Mouse (Mus musculus): Measurements from ENCODE around the gene Mrpl49. TPM values are rescaled to one million over a fixed set of nuclear protein-coding genes. Genes with fewer than 3 reads are reported as not detected.

Mrpl49 gene
- polyA plus RNA-seq, 1 experiment, result 11.0 TPM

DNA sequence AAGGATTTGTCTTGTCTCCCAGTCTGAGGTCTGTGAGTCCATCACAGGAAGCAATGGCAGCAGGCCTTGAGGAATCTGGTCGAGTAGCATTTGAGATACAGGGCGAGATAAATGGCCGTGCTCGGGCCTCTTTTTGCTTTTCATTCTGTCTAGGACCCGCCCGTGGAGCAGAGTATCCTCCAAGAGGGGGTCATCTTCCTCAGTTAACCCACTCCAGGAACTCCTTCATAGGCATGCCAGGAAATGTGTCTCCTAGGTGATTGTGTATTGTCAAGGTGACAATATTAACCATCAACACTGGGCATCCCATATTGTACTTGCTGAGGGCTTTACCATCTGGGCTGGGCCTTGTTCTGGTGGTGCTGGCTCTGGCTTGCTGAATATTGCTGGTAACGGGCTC, 36.5 kb upstream of the Mrpl49 start, which contains the start of gene AC131692.1:
AC131692.1 (plus strand) TSS at position 301 of the 400 bp plus-strand sequence.
- TF ChIP-seq POLR2A (IDR thresholded peaks at IDR 0.05; ENCODE audit: low read depth, low read length) (no peak), CTCF (IDR thresholded peaks at IDR 0.05; ENCODE audit: extremely low read depth, insufficient read depth, insufficient read length, insufficient replicate concordance) (no peak)
- 95% methylated on average over 7 of the region's 7 CpGs for WGBS
- Histone ChIP-seq H3K4me3 (ENCODE audit: extremely low read depth, insufficient read depth, insufficient read length) (no peak within 1 kb of the TSS), H3K27ac (ENCODE audit: insufficient read depth, low read length) (no peak within 1 kb of the TSS), H3K36me3 (ENCODE audit: control insufficient read depth, insufficient read depth, low read length) (no peaks in the 10 kb centered on the region), H3K27me3 (ENCODE audit: control insufficient read depth, insufficient read depth, low read length) (no peaks in the 10 kb centered on the region), H3K4me1 (ENCODE audit: control insufficient read depth, insufficient read depth, insufficient read length) (no peaks in the 10 kb centered on the region)
- no peak for DNase-seq (ENCODE audit: low read depth in 1 of 2, low spot score in 2 of 2)

DNA sequence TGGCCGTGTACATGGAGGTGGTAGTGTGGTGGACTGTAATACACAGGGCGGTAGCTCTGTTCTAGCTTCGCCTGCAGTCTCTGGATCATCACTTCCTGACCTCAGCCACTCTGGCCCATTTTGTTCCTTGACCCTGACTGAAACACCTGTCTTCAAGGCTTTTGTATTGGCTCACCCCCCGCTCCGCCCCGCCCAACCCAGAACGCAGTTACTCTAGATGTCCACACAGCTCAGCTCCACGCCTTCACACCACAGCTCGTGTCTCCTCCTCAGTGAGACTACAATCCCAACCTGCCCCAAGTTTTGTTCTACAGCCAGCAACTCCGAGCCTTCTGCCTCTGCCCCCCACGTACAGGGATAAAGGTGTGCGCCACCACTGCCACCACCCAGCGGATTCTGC, 31.3 kb upstream of the Mrpl49 start:
- H3K36me3 ChIP-seq (ENCODE audit: control insufficient read depth, insufficient read depth, low read length), result no peaks in the 10 kb centered on the region
- WGBS, result 96% methylated on average over 13 of the region's 13 CpGs
- no peak overlapping the region for H3K4me3 ChIP-seq (ENCODE audit: extremely low read depth, insufficient read depth, insufficient read length)
- no peaks in the 10 kb centered on the region for H3K27me3 ChIP-seq (ENCODE audit: control insufficient read depth, insufficient read depth, low read length)
- no peak for TF ChIP-seq POLR2A (IDR thresholded peaks at IDR 0.05; ENCODE audit: low read depth, low read length)
- TF ChIP-seq CTCF (IDR thresholded peaks at IDR 0.05; ENCODE audit: extremely low read depth, insufficient read depth, insufficient read length, insufficient replicate concordance), result no peak
- H3K27ac ChIP-seq (ENCODE audit: insufficient read depth, low read length), result no peak overlapping the region
- DNase-seq (ENCODE audit: low read depth in 1 of 2, low spot score in 2 of 2), result no peak
- peaks cover 3% of the 10 kb centered on the region; the same call in 1 of the 2 replicates for H3K4me1 ChIP-seq (ENCODE audit: control insufficient read depth, insufficient read depth, insufficient read length)

DNA sequence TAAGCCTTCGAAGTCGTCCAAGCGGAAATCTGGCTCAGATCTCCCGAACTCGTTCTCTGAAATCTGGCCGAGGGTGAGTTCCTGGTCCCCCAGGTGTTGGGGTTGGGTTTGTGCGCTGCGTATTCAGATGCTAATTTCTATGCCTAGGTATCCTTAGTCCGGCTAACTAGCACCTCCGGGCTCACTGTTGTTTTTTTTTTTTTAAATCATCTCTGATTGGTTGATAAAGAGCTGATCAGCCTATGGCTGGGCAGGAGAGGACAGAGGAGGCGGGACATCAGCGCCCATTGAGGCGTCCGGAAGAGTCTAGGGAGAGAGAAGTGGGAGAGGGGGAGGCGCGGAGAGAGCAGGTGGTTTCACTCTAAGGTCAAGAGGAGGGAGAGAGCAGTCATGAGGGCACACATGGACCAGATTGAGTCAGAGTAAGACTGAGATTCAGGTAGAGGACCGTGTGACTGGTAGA, 27.9 kb upstream of the Mrpl49 start:
- WGBS, result under 1% methylated on average over 17 of the region's 17 CpGs
- no peak overlapping the region for H3K27ac ChIP-seq (ENCODE audit: insufficient read depth, low read length)
- peaks cover 14% of the 10 kb centered on the region for H3K36me3 ChIP-seq (ENCODE audit: control insufficient read depth, insufficient read depth, low read length)
- peak overlapping the region; percentile 62 for H3K4me3 ChIP-seq (ENCODE audit: extremely low read depth, insufficient read depth, insufficient read length)
- peak in 1 of 2 experiments; percentile 62 for DNase-seq (ENCODE audit: low read depth in 1 of 2, low spot score in 2 of 2)
- peaks cover 4% of the 10 kb centered on the region; the same call in 1 of the 2 replicates for H3K4me1 ChIP-seq (ENCODE audit: control insufficient read depth, insufficient read depth, insufficient read length)
- H3K27me3 ChIP-seq (ENCODE audit: control insufficient read depth, insufficient read depth, low read length), result no peaks in the 10 kb centered on the region
- TF ChIP-seq CTCF (IDR thresholded peaks at IDR 0.05; ENCODE audit: extremely low read depth, insufficient read depth, insufficient read length, insufficient replicate concordance) (no peak), POLR2A (IDR thresholded peaks at IDR 0.05; ENCODE audit: low read depth, low read length) (no peak)

DNA sequence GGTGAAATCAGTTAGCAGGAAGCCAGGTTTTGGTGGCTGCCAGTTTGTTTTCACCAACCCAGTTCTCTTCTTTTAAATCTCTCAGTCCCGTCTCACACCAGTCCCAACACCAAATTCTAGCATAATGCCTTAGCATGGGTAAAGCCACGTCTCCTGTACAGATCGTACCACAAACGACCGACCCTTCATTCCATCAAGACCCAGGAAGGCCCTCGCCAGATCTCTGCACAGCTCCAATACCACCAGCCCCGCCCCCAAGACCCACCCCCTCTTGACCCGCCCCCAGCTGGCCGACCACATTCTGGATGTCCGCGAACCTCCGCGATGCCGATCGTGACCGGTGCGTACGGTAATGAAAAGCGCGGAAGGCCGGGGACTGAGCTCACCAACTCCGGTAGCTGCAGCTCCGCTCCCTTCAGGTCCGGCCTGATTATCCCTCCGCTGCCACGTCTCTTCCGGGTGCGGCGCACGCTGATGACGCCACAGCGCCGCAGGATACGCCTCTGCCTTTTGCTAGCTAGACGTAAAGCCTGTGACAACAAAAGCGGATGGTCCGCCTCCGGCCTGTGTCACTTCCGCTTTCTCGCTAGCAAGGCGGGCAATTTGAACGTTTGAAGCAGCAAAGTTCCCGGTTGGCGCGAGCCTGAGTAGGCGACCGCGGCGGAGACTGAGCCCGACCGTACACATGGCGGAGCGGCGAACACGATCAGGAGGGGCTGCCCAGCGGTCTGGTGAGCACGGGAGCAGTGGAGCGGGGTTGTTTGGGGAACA, 27.1 kb upstream of the Mrpl49 start, which contains the start of the genes Zfpl1 and Cdca5:
Zfpl1 (minus strand) TSS at position 479 of the 771 bp plus-strand sequence.
Cdca5 (plus strand) TSS at position 506 of the 771 bp plus-strand sequence.
- H3K36me3 ChIP-seq (ENCODE audit: control insufficient read depth, insufficient read depth, low read length), result peaks cover 16% of the 10 kb centered on the region
- H3K4me1 ChIP-seq (ENCODE audit: control insufficient read depth, insufficient read depth, insufficient read length), result peaks cover 4% of the 10 kb centered on the region; the same call in 1 of the 2 replicates
- peak within 1 kb of the TSS; percentile 53; the same call in 1 of the 2 replicates for H3K27ac ChIP-seq (ENCODE audit: insufficient read depth, low read length)
- DNase-seq (ENCODE audit: low read depth in 1 of 2, low spot score in 2 of 2), result peak; percentile 93 to 96
- H3K27me3 ChIP-seq (ENCODE audit: control insufficient read depth, insufficient read depth, low read length), result no peaks in the 10 kb centered on the region
- H3K4me3 ChIP-seq (ENCODE audit: extremely low read depth, insufficient read depth, insufficient read length), result peak within 1 kb of the TSS; percentile 77
- peak; percentile 43; the same call in 1 of the 2 replicates for TF ChIP-seq POLR2A (IDR thresholded peaks at IDR 0.05; ENCODE audit: low read depth, low read length)
- no peak for TF ChIP-seq CTCF (IDR thresholded peaks at IDR 0.05; ENCODE audit: extremely low read depth, insufficient read depth, insufficient read length, insufficient replicate concordance)
- under 1% methylated on average over 58 of the region's 58 CpGs for WGBS

DNA sequence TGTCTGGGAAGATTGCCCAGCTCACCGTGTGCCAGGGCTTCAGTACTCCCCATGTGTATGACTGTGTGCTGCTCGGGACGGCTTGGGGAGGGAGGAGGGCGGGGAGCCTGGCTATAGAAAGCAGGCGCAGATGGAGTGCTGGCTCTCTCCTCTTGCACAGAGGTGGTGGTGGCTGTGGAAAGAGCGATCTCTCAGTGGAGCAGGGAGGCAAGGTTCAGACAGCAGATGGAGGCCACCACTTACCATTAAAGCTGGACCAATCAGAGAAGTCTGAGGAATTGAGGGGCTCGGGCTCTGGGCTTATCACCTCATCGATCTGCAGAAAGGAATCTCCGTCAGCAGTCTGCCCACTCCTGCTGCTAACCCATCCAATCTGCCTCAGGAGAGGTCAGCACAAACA, 24.6 kb upstream of the Mrpl49 start, which contains the start of gene Gm28374:
Gm28374 (minus strand) TSS at position 101 of the 400 bp plus-strand sequence.
- H3K27me3 ChIP-seq (ENCODE audit: control insufficient read depth, insufficient read depth, low read length), result no peaks in the 10 kb centered on the region
- no peak for DNase-seq (ENCODE audit: low read depth in 1 of 2, low spot score in 2 of 2)
- TF ChIP-seq CTCF (IDR thresholded peaks at IDR 0.05; ENCODE audit: extremely low read depth, insufficient read depth, insufficient read length, insufficient replicate concordance), result no peak
- no peak for TF ChIP-seq POLR2A (IDR thresholded peaks at IDR 0.05; ENCODE audit: low read depth, low read length)
- no peak within 1 kb of the TSS for H3K27ac ChIP-seq (ENCODE audit: insufficient read depth, low read length)
- WGBS, result 93% methylated on average over 9 of the region's 9 CpGs
- H3K4me1 ChIP-seq (ENCODE audit: control insufficient read depth, insufficient read depth, insufficient read length), result peaks cover 4% of the 10 kb centered on the region; the same call in 1 of the 2 replicates
- H3K4me3 ChIP-seq (ENCODE audit: extremely low read depth, insufficient read depth, insufficient read length), result no peak within 1 kb of the TSS
- peaks cover 16% of the 10 kb centered on the region for H3K36me3 ChIP-seq (ENCODE audit: control insufficient read depth, insufficient read depth, low read length)

DNA sequence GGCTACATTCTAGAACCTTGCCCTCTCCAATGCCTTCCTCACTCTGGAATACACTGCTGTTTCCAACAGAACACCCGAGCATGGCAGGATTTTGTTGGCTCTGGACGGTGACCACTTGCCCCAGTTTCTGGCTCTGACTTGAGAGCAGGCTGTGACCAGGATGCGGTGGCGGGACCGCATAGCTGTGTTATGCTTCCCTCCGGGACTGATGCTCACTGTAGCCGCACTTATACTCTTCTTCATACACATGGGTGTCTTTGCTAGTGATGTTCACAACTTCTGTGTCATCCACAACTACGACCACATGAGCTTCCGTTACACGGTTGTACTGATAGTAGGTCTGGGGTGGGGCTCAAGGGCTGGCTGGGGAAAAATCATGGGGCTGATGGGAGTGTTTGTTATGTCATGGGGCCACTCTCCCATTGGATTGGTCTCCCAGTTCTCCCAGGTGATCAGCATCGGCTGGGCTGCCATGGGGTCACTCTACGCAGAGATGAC, 22.4 kb upstream of the Mrpl49 start, which contains the start of gene Tmem262:
Tmem262 (plus strand) TSS at position 51 of the 498 bp plus-strand sequence.
- TF ChIP-seq POLR2A (IDR thresholded peaks at IDR 0.05; ENCODE audit: low read depth, low read length) (no peak), CTCF (IDR thresholded peaks at IDR 0.05; ENCODE audit: extremely low read depth, insufficient read depth, insufficient read length, insufficient replicate concordance) (no peak)
- Histone ChIP-seq H3K27me3 (ENCODE audit: control insufficient read depth, insufficient read depth, low read length) (no peaks in the 10 kb centered on the region), H3K27ac (ENCODE audit: insufficient read depth, low read length) (no peak within 1 kb of the TSS), H3K36me3 (ENCODE audit: control insufficient read depth, insufficient read depth, low read length) (peaks cover 16% of the 10 kb centered on the region), H3K4me3 (ENCODE audit: extremely low read depth, insufficient read depth, insufficient read length) (no peak within 1 kb of the TSS), H3K4me1 (ENCODE audit: control insufficient read depth, insufficient read depth, insufficient read length) (peaks cover 11% of the 10 kb centered on the region; the same call in 1 of the 2 replicates)
- 91% methylated on average over 12 of the region's 12 CpGs for WGBS
- DNase-seq (ENCODE audit: low read depth in 1 of 2, low spot score in 2 of 2), result no peak

Measured in spleen, adult 2 months (tissue).